Mouse (Mus musculus) erythroblast, embryonic 14.5 days (primary cell): ENCODE data around the gene Foxred2. TPM values are rescaled to one million over a fixed set of nuclear protein-coding genes. Genes with fewer than 3 reads are reported as not detected.

ENCODE experiments used
- H3K27me3 ChIP-seq: 2 replicates; pipeline ENCODE4 v1.6.1; 2012; ENCODE audit warnings: inconsistent platforms; ENCODE audit not compliant: control insufficient read depth
- H3K36me3 ChIP-seq: 2 replicates; pipeline ENCODE4 v1.6.1; 2012; ENCODE audit warnings: mild to moderate bottlenecking, inconsistent platforms; ENCODE audit not compliant: control insufficient read depth
- H3K4me1 ChIP-seq: 2 replicates; pipeline ENCODE4 v1.6.1; 2012; ENCODE audit warnings: inconsistent platforms; ENCODE audit not compliant: control insufficient read depth
- H3K4me3 ChIP-seq: replicated peaks from 2 replicates; pipeline ENCODE3; 2012; ENCODE audit warnings: moderate library complexity, mild to moderate bottlenecking, inconsistent platforms
- H3K9me3 ChIP-seq: 2 replicates; pipeline ENCODE4 v1.6.1; 2012; ENCODE audit warnings: low read length, inconsistent platforms, mixed read lengths; ENCODE audit not compliant: control insufficient read depth
- GATA1 ChIP-seq: IDR thresholded peaks from 2 replicates; pipeline ENCODE4 v1.6.1; 2012; ENCODE audit warnings: low read length, inconsistent platforms, mixed read lengths
- TAL1 ChIP-seq: IDR thresholded peaks from 3 replicates; pipeline ENCODE4 v1.6.1; 2012; ENCODE audit warnings: low read length, inconsistent platforms, mixed read lengths
- polyA plus RNA-seq: library from polyadenylated mRNA; stranded (reverse); fragments of >175 nt; gene quantifications from 2 replicates; pipeline ENCODE4 v1.2.3, GENCODE M21; 2012

Foxred2 gene
- polyA plus RNA-seq, 1 experiment: 0.06 TPM

- no peak overlapping the region for H3K4me3 ChIP-seq
- H3K9me3 ChIP-seq: no peaks in the 10 kb centered on the region
- H3K4me1 ChIP-seq: peaks cover 49% of the 10 kb centered on the region
- peaks cover 74% of the 10 kb centered on the region for H3K36me3 ChIP-seq
- no peak for TF ChIP-seq TAL1
- no peak for TF ChIP-seq GATA1
- H3K27me3 ChIP-seq: no peaks in the 10 kb centered on the region
These were observed 31.3 kb downstream of the Foxred2 start for GRCm38 (mm10) chr15:77925195-77925594.

- Histone ChIP-seq H3K36me3 (peaks cover 91% of the 10 kb centered on the region), H3K4me1 (peaks cover 35% of the 10 kb centered on the region), H3K9me3 (no peaks in the 10 kb centered on the region), H3K4me3 (no peak overlapping the region), H3K27me3 (no peaks in the 10 kb centered on the region)
- TF ChIP-seq GATA1: no peak
- TF ChIP-seq TAL1: no peak
These were observed 33.1 kb downstream of the Foxred2 start for GRCm38 (mm10) chr15:77923267-77924035.

DNA sequence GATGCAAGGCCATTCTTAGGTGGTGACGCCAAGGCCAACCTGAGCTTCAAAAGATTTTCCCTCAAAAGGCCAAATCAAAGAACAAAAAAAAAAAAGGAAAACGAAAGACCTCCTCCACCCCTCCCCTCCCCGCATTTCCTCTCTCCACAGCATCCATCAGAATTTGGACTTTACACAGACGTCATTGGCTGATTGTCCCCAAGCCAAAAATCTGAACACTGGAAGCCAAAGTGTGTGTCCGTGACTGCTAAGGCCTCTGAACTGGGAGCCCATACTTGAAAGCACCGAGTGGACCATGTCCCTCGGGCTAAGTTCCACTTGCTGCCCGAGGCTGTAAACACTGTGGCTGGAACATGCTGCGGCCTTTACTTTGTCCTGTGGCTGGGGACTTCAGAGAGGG is 33.8 kb downstream of the Foxred2 start:
- H3K4me1 ChIP-seq: peaks cover 29% of the 10 kb centered on the region
- peaks cover 97% of the 10 kb centered on the region for H3K36me3 ChIP-seq
- no peak overlapping the region for H3K4me3 ChIP-seq
- H3K9me3 ChIP-seq: no peaks in the 10 kb centered on the region
- no peak for TF ChIP-seq GATA1
- no peak for TF ChIP-seq TAL1
- no peaks in the 10 kb centered on the region for H3K27me3 ChIP-seq

- Histone ChIP-seq H3K27me3 (no peaks in the 10 kb centered on the region), H3K4me3 (no peak overlapping the region), H3K36me3 (peaks cover 95% of the 10 kb centered on the region), H3K9me3 (no peaks in the 10 kb centered on the region), H3K4me1 (peaks cover 18% of the 10 kb centered on the region)
- TF ChIP-seq TAL1 (no peak), GATA1 (no peak)
These were observed 34.9 kb downstream of the Foxred2 start for GRCm38 (mm10) chr15:77921636-77922035.

GRCm38 (mm10) chr15:77920511-77921462 is 35.7 kb downstream of the Foxred2 start:
- peaks cover 96% of the 10 kb centered on the region for H3K36me3 ChIP-seq
- H3K4me3 ChIP-seq: no peak overlapping the region
- H3K27me3 ChIP-seq: no peaks in the 10 kb centered on the region
- no peak for TF ChIP-seq TAL1
- no peak for TF ChIP-seq GATA1
- peaks cover 15% of the 10 kb centered on the region for H3K4me1 ChIP-seq
- H3K9me3 ChIP-seq: no peaks in the 10 kb centered on the region

GRCm38 (mm10) chr15:77919441-77919840 is 37.1 kb downstream of the Foxred2 start:
- no peak for TF ChIP-seq GATA1
- TF ChIP-seq TAL1: no peak
- no peak overlapping the region for H3K4me3 ChIP-seq
- H3K9me3 ChIP-seq: no peaks in the 10 kb centered on the region
- H3K27me3 ChIP-seq: no peaks in the 10 kb centered on the region
- peaks cover 97% of the 10 kb centered on the region for H3K36me3 ChIP-seq
- H3K4me1 ChIP-seq: peaks cover 11% of the 10 kb centered on the region

DNA sequence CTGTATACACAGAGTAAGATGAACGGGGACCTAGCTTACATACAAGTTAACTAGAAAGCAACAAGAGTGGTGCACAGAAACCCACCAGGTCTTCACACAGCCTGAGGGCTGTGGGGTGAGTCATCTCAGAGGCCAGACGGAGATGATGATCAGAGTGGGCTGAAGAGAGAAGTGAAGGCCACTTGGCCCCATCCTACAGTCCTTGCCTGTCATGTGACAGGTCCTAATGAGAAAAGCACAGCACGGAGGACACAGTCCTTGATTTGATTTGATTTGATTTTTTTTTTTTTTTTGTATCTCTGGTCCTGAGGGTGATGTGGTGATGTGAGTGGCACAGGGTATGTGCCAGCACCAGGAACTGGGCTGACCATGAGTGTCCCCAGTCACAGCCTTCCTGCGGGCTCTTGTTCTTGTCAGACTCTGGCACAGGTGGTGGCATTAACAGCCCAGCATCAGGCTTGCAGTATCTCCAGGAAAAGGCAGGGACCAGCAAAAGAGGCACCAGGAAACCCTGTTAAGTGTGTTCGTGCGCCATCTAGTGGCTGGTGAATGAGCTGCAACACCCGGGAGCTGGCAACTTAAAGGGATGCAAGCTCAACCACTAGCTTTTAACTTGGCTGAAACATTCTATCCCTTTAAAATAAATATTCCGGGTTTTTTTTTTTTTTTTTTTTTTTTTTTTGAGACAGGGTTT is 39.5 kb downstream of the Foxred2 start:
- peaks cover 86% of the 10 kb centered on the region for H3K36me3 ChIP-seq
- TF ChIP-seq GATA1 (no peak), TAL1 (no peak)
- no peak overlapping the region for H3K4me3 ChIP-seq
- no peaks in the 10 kb centered on the region for H3K27me3 ChIP-seq
- H3K9me3 ChIP-seq: no peaks in the 10 kb centered on the region
- H3K4me1 ChIP-seq: peaks cover 3% of the 10 kb centered on the region

DNA sequence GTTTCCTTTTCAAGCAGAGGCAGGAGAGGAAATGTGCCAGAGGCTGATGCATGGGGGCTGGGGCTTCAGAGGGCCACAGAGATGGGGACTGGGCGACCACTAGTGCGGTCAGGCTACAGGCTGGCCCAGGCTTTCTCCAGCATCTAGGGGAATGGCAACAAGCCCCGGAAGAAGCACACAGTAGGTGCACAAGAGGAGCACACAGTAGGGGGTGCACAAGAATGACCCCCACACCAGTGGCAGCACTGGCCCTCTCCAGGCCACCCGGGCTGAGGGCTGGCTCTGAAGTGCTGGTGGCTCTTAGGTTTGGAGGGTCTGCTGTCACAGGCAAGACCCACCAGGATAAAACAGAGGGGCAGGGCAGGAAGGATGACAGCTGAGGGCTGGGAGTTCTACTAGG is 41.2 kb downstream of the Foxred2 start:
- Histone ChIP-seq H3K4me1 (no peaks in the 10 kb centered on the region; the same call in 1 of the 2 replicates), H3K27me3 (no peaks in the 10 kb centered on the region), H3K4me3 (no peak overlapping the region), H3K9me3 (no peaks in the 10 kb centered on the region), H3K36me3 (peaks cover 70% of the 10 kb centered on the region)
- TF ChIP-seq GATA1 (no peak), TAL1 (no peak)
